Mouse (Mus musculus) limb, embryonic 11.5 days (tissue): ENCODE results near the gene Il7r. TPM values are rescaled to one million over a fixed set of nuclear protein-coding genes. Genes with fewer than 3 reads are reported as not detected.
"Not testable (repeated sequence)": the region's sequence is repeated elsewhere in the genome, so short reads cannot be mapped to it uniquely, and the experiment has no call there.

Source experiments
- ATAC-seq: fragments of 200-750 bp; cut with Nextera tagmentation; 2 replicates; pipeline ENCODE4 v1.8.0; 2017; ENCODE audit warnings: low read depth; ENCODE audit not compliant: insufficient number of reproducible peaks, low FRiP score, low TSS enrichment
- DNase-seq: peaks from one replicate; pipeline ENCODE4 v3.0.0-alpha.2; 2015; ENCODE audit warnings: low spot score
- H3K27ac ChIP-seq: fragments of 300-500 bp; sonication (generic); replicated peaks from 2 replicates; pipeline ENCODE4 v1.5.1; 2014; ENCODE audit warnings: low read depth, mild to moderate bottlenecking, low read length
- H3K27me3 ChIP-seq: fragments of 300-500 bp; sonication (generic); 2 replicates; pipeline ENCODE4 v1.6.1; 2014; ENCODE audit warnings: mild to moderate bottlenecking, low read length, mixed read lengths; ENCODE audit not compliant: control insufficient read depth, insufficient read depth
- H3K36me3 ChIP-seq: fragments of 300-500 bp; sonication (generic); 2 replicates; pipeline ENCODE4 v1.6.1; 2014; ENCODE audit warnings: mild to moderate bottlenecking, low read length, moderate library complexity, mixed read lengths; ENCODE audit not compliant: control insufficient read depth, insufficient read depth
- H3K4me1 ChIP-seq: fragments of 300-500 bp; sonication (generic); 2 replicates; pipeline ENCODE4 v1.6.1; 2014; ENCODE audit warnings: low read length, mixed read lengths; ENCODE audit not compliant: control insufficient read depth, insufficient read depth
- H3K4me2 ChIP-seq: fragments of 300-500 bp; sonication (generic); 2 replicates; pipeline ENCODE4 v1.6.1; 2014; ENCODE audit warnings: low read depth, mild to moderate bottlenecking, moderate library complexity; ENCODE audit not compliant: severe bottlenecking
- H3K4me3 ChIP-seq: fragments of 300-500 bp; sonication (generic); 2 replicates; pipeline ENCODE4 v1.5.1; 2014; ENCODE audit warnings: low read depth, low read length
- H3K9ac ChIP-seq: fragments of 300-500 bp; sonication (generic); 2 replicates; pipeline ENCODE4 v1.6.1; 2014; ENCODE audit warnings: mild to moderate bottlenecking, low read length
- H3K9me3 ChIP-seq: fragments of 300-500 bp; sonication (generic); 2 replicates; pipeline ENCODE4 v1.6.1; 2016; ENCODE audit warnings: low read length; ENCODE audit not compliant: control insufficient read depth
- WGBS: fragments of 180-500 bp; shearing (Covaris S2); extraction: QIAGEN DNeasy Blood & Tissue Kit; methylation state at CpG from one replicate; pipeline ENCODE4 v1.1.7; 2014; 5-methylcytosine and 5-hydroxymethylcytosine counted together
- polyA plus RNA-seq: library from polyadenylated mRNA; unstranded; fragments of >200 nt; fragmentation: Nextera tagmentation; extraction: Ambion mirVana; gene quantifications from 2 replicates; pipeline ENCODE4 v1.2.1, GENCODE M21; 2014

Il7r gene
- polyA plus RNA-seq, 1 experiment from 2014 or later = 0.12 TPM

- not testable (repeated sequence) for H3K4me1 ChIP-seq, H3K9ac ChIP-seq, H3K4me2 ChIP-seq, DNase-seq, H3K27ac ChIP-seq, H3K9me3 ChIP-seq, H3K27me3 ChIP-seq, H3K4me3 ChIP-seq, H3K36me3 ChIP-seq, ATAC-seq
- WGBS = 93% methylated on average over 13 of the region's 15 CpGs
These were observed 27.3 kb upstream of the Il7r start for GRCm38 (mm10) chr15:9557264-9557663.

- 93% methylated on average over 2 of the region's 2 CpGs for WGBS
- Histone ChIP-seq H3K4me1 (no peaks in the 10 kb centered on the region), H3K36me3 (no peaks in the 10 kb centered on the region), H3K9ac (no peak overlapping the region), H3K27ac (no peak overlapping the region), H3K27me3 (no peaks in the 10 kb centered on the region), H3K4me3 (no peak overlapping the region), H3K4me2 (no peak overlapping the region), H3K9me3 (no peaks in the 10 kb centered on the region)
- ATAC-seq (no peak), DNase-seq (no peak)
These were observed 19.0 kb upstream of the Il7r start for GRCm38 (mm10) chr15:9548951-9549350.

- Histone ChIP-seq H3K4me2 (no peak overlapping the region), H3K4me1 (no peaks in the 10 kb centered on the region), H3K36me3 (no peaks in the 10 kb centered on the region), H3K4me3 (no peak overlapping the region), H3K27me3 (no peaks in the 10 kb centered on the region), H3K27ac (no peak overlapping the region), H3K9ac (no peak overlapping the region), H3K9me3 (no peaks in the 10 kb centered on the region)
- 77% methylated on average over 1 of the region's 1 CpGs for WGBS
- DNase-seq (no peak), ATAC-seq (no peak)
These were observed 5.2 kb upstream of the Il7r start for GRCm38 (mm10) chr15:9535200-9535599.

GRCm38 (mm10) chr15:9533356-9533902, 3.5 kb upstream of the Il7r start:
- Histone ChIP-seq H3K27ac (no peak overlapping the region), H3K27me3 (no peaks in the 10 kb centered on the region), H3K4me3 (no peak overlapping the region), H3K4me2 (no peak overlapping the region), H3K9ac (no peak overlapping the region), H3K9me3 (no peaks in the 10 kb centered on the region), H3K4me1 (no peaks in the 10 kb centered on the region), H3K36me3 (no peaks in the 10 kb centered on the region)
- ATAC-seq (no peak), DNase-seq (no peak)
- WGBS = 79% methylated on average over 3 of the region's 3 CpGs

GRCm38 (mm10) chr15:9529646-9530045, 330 bp downstream of the Il7r start:
- no peak overlapping the region for H3K9ac ChIP-seq
- 72% methylated on average over 3 of the region's 3 CpGs for WGBS
- DNase-seq = no peak
- H3K4me1 ChIP-seq = no peaks in the 10 kb centered on the region
- no peak overlapping the region for H3K4me3 ChIP-seq
- no peak for ATAC-seq
- H3K27ac ChIP-seq = no peak overlapping the region
- no peaks in the 10 kb centered on the region for H3K27me3 ChIP-seq
- no peaks in the 10 kb centered on the region for H3K36me3 ChIP-seq
- H3K4me2 ChIP-seq = no peak overlapping the region
- H3K9me3 ChIP-seq = no peaks in the 10 kb centered on the region

GRCm38 (mm10) chr15:9528186-9528935, 1.6 kb downstream of the Il7r start:
- H3K9me3 ChIP-seq = no peaks in the 10 kb centered on the region
- ATAC-seq = no peak
- H3K36me3 ChIP-seq = no peaks in the 10 kb centered on the region
- H3K4me2 ChIP-seq = no peak overlapping the region
- no peak overlapping the region for H3K27ac ChIP-seq
- 87% methylated on average over 3 of the region's 3 CpGs for WGBS
- H3K4me3 ChIP-seq = no peak overlapping the region
- DNase-seq = no peak
- no peaks in the 10 kb centered on the region for H3K4me1 ChIP-seq
- no peaks in the 10 kb centered on the region for H3K27me3 ChIP-seq
- H3K9ac ChIP-seq = no peak overlapping the region

- no peak overlapping the region for H3K4me3 ChIP-seq
- no peaks in the 10 kb centered on the region for H3K27me3 ChIP-seq
- no peak overlapping the region for H3K4me2 ChIP-seq
- DNase-seq (no peak), ATAC-seq (no peak)
- H3K9me3 ChIP-seq = no peaks in the 10 kb centered on the region
- no peak overlapping the region for H3K27ac ChIP-seq
- no peak overlapping the region for H3K9ac ChIP-seq
- H3K36me3 ChIP-seq = no peaks in the 10 kb centered on the region
- H3K4me1 ChIP-seq = no peaks in the 10 kb centered on the region
These were observed 3.6 kb downstream of the Il7r start for GRCm38 (mm10) chr15:9526412-9526811.

- no peaks in the 10 kb centered on the region for H3K27me3 ChIP-seq
- ATAC-seq (no peak), DNase-seq (no peak)
- no peak overlapping the region for H3K9ac ChIP-seq
- no peak overlapping the region for H3K4me3 ChIP-seq
- no peak overlapping the region for H3K4me2 ChIP-seq
- no peaks in the 10 kb centered on the region for H3K9me3 ChIP-seq
- no peaks in the 10 kb centered on the region for H3K4me1 ChIP-seq
- no peaks in the 10 kb centered on the region for H3K36me3 ChIP-seq
- WGBS = 96% methylated on average over 5 of the region's 5 CpGs
- H3K27ac ChIP-seq = no peak overlapping the region
These were observed 5.1 kb downstream of the Il7r start for GRCm38 (mm10) chr15:9524907-9525306.

DNA sequence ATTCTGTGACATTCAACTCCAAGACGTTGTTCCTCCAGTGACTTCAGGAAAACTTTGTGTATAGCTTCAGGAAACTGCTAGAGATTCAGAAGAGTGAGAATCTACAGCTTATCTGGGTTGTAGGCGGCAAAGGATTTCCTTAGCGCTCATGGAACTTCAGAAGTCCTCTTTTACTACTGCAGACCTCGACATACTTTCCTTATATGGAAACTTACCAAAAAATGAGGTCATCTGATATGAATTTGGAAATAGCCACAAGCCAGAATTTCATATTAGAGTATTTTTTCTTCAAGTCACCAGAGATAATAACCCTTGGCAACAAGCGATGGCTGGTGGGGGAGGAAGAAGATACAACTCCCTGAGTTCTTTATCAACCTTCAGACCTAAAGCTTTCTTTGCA, 6.0 kb downstream of the Il7r start:
- no peaks in the 10 kb centered on the region for H3K4me1 ChIP-seq
- H3K9ac ChIP-seq = no peak overlapping the region
- H3K4me2 ChIP-seq = no peak overlapping the region
- 85% methylated on average over 5 of the region's 5 CpGs for WGBS
- no peaks in the 10 kb centered on the region for H3K27me3 ChIP-seq
- H3K9me3 ChIP-seq = no peaks in the 10 kb centered on the region
- no peak overlapping the region for H3K27ac ChIP-seq
- DNase-seq (no peak), ATAC-seq (no peak)
- H3K4me3 ChIP-seq = no peak overlapping the region
- H3K36me3 ChIP-seq = no peaks in the 10 kb centered on the region
